Mouse (Mus musculus) heart, adult 2 months (tissue): ENCODE data around the gene Rpgrip1l.

Experiments used
- CTCF ChIP-seq: fragments of 200-600 bp; IDR thresholded peaks from 2 replicates; pipeline ENCODE4 v1.8.1; 2022; ENCODE audit warnings: antibody characterized with exemption, mild to moderate bottlenecking, moderate library complexity
- EP300 ChIP-seq: fragments of 200-500 bp; IDR thresholded peaks from 2 replicates; pipeline ENCODE4 v1.6.1; 2011; ENCODE audit warnings: low read depth, low read length, control low read depth; ENCODE audit not compliant: insufficient read depth
- POLR2A ChIP-seq: fragments of 200-500 bp; IDR thresholded peaks from 2 replicates; pipeline ENCODE4 v1.6.1; 2011; ENCODE audit warnings: mild to moderate bottlenecking, low read depth, low read length, control low read depth; ENCODE audit not compliant: insufficient read depth

DNA sequence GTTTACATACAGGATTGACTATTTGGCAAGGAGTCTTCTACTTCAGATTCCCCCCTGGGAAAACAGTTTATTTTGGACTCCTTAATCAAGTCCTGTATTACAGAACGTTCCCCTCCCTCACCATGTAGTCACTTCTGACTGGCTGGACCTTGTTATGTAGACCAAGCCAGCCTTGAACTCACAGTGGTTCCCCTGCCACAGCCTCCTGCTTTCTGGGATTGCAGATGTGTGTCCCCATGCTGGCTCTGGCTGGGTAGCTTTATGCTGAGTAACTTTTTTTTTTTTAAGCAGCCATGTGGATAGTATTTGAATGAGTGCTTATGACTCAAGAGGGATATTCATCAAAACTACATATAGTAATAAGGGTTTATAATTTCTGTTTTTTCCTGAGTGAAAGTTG is 27.7 kb upstream of the Rpgrip1l start:
- TF ChIP-seq CTCF (no peak), POLR2A (no peak), EP300 (no peak)
